Mouse (Mus musculus): Measurements from ENCODE around the gene Nlrp4b. TPM values are rescaled to one million over a fixed set of nuclear protein-coding genes. Genes with fewer than 3 reads are reported as not detected.

The Nlrp4b gene
- polyA plus RNA-seq (2017; shearing (Covaris generic)), result not detected

GRCm38 (mm10) chr7:10687489-10687888, at the start of gene Nlrp4b:
Gene Nlrp4b (plus strand): TSS chr7:10687789.

DNA sequence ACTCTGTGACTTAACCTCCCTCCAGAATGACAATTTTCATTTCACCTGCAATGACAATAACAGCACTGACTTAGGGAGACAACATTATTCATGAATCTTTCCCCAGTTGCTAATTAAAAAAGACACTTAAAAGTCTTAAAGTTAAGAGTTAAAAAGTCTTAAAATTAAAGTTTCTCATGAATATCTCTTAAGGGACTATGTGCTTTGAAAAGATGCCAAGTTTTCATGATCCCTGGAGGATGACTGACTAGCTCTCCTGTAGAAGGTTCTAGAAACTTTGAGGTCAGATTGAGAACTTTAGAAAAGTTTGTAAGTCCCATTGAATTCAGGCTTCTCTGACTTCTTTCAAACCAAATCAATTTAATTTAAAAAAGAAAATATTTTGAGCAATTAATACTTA, 66.7 kb downstream of the Nlrp4b start, which contains the start of gene Vmn1r71:
Gene Vmn1r71, minus strand, starts transcription at position 101 of the 400 bp plus-strand sequence.

Other genes starting within 250 kb of the Nlrp4b start
- gene Vmn1r67, start 244.5 kb upstream of the Nlrp4b start, polyA plus RNA-seq (2017; shearing (Covaris generic)), result not detected
- gene Zik1, start 192.4 kb upstream of the Nlrp4b start, polyA plus RNA-seq (2017; shearing (Covaris generic)), result 2.3 TPM
- not detected for gene Vmn1r68, start 129.3 kb upstream of the Nlrp4b start, polyA plus RNA-seq (2017; shearing (Covaris generic))
- not detected for gene Vmn1r69, start 74.1 kb upstream of the Nlrp4b start, polyA plus RNA-seq (2017; shearing (Covaris generic))
- gene Vmn1r70, start 56.3 kb upstream of the Nlrp4b start, polyA plus RNA-seq (2017; shearing (Covaris generic)), result not detected
- gene Vmn1r71, start 66.6 kb downstream of the Nlrp4b start, polyA plus RNA-seq (2017; shearing (Covaris generic)), result not detected
- gene Zscan4b, start 217.3 kb downstream of the Nlrp4b start, polyA plus RNA-seq (2017; shearing (Covaris generic)), result not detected

Measured in activated CD4-positive, CD25-positive, alpha-beta regulatory T cell, adult 9 weeks (primary cell).